Mouse (Mus musculus): ENCODE data around the gene Srf.

The Srf gene

GRCm38 (mm10) chr17:46554977-46555672 is 850 bp downstream of the Srf start:
- DNase-seq (ENCODE audit: low spot score) = peak; percentile 70

DNA sequence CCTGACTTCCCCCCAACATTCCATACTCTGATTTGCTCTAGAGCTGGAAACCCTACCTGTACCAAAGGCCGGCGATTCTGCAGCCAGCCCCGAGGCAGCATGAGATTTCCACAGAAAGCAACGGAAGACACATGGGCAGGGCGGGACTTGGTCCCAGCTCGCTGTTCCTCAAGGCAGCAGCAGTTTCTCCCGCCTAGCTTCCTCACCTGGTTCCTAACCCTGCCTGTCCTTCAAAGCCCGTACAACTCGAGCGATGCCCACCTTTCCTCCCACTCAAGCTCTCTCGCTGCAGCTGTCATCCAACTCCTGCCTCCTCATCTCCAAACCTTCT is 1.4 kb downstream of the Srf start:
- no peak for DNase-seq (ENCODE audit: low spot score)

- DNase-seq (ENCODE audit: low spot score) = no peak
Measured at GRCm38 (mm10) chr17:46553926-46554325, 2.0 kb downstream of the Srf start.

GRCm38 (mm10) chr17:46553469-46553868 is 2.5 kb downstream of the Srf start:
- DNase-seq (ENCODE audit: low spot score) = no peak

- peak; percentile 93 for DNase-seq (ENCODE audit: low spot score)
Measured at GRCm38 (mm10) chr17:46552841-46553423, 3.0 kb downstream of the Srf start.

GRCm38 (mm10) chr17:46552151-46552550 is 3.8 kb downstream of the Srf start:
- DNase-seq (ENCODE audit: low spot score) = no peak

- DNase-seq (ENCODE audit: low spot score) = peak; percentile 38
Measured at GRCm38 (mm10) chr17:46551369-46551768, 4.6 kb downstream of the Srf start.

- DNase-seq (ENCODE audit: low spot score) = peak; percentile 40
Measured at GRCm38 (mm10) chr17:46550904-46551303, 5.1 kb downstream of the Srf start.

DNA sequence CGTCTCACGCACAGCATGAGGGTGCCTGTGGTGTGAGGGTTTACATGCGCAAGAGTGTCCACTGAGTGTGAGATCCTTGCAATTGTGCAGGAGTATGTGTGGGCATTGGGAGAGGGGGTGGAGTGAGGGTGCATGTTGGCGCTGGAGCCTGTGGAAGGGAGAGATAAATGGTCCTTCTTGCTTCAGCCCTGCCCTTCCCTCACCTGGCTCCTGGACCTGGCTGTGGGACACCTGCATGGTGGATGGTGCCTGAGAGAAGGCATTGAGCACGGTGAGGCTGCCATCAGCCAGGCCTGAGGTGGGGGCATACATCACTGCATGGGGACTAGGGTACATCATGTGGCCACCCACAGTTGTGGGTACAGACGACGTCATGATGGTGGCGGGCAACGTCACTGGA is 6.3 kb downstream of the Srf start:
- no peak for DNase-seq (ENCODE audit: low spot score)

DNA sequence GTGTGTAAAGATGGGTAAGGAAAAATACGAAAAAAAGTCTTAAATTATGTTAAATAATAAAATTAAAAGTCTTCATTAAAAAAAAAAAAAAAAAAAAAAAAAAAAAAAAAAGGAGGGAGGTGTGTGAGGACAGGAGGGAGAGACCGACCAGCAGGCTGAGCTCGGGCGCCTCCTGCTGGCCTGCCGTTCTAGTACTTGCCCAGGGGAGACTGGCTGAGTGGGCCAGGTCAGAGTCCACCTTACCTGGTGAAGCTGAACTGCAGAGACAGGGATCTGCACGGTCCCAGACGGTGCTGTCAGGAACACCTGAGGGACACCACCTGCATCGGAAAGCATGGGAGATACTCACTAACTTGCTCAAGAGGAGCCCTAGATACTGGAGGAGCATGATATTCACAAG is 6.8 kb downstream of the Srf start:
- peak; percentile 84 for DNase-seq (ENCODE audit: low spot score)

DNA sequence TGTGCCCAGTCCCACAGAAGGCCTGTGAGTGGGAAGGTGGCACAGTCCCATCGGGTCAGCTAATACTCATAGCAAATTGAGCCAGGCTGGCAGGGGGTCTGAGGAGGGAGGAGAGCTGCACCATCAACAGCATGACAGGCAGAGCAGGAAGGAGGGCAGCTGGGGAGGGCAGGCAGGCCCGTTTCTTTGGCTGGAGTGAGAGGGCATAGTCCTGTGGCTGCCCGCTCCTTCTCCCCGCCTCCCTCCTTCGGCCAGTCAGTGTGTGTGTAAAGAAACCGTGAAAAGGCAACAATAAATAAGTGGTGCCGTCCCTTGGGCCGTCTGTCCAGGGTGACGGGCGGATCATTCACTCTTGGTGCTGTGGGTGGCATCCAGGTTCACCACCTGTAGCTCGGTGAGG is 7.2 kb downstream of the Srf start:
- no peak for DNase-seq (ENCODE audit: low spot score)

DNA sequence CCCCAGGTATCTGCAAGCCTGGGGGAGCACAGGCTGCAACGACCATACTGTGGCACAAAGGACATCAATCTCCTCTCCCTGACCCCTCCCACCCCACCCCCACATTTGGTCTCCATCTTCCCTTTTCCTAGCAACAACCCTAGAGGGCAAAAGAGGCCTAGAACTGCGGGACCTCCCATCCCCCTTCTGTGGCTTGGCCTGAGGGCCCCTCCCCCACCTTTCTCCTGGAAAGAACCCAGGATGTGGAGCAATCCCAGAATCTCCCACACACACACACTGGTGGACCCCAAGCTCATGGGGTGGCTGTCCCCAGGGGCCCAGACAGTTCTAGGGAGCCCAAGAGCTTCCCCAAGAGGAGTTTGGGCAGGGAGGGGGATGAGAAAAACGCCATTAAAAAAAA is 8.1 kb downstream of the Srf start:
- peak; percentile 69 for DNase-seq (ENCODE audit: low spot score)

DNA sequence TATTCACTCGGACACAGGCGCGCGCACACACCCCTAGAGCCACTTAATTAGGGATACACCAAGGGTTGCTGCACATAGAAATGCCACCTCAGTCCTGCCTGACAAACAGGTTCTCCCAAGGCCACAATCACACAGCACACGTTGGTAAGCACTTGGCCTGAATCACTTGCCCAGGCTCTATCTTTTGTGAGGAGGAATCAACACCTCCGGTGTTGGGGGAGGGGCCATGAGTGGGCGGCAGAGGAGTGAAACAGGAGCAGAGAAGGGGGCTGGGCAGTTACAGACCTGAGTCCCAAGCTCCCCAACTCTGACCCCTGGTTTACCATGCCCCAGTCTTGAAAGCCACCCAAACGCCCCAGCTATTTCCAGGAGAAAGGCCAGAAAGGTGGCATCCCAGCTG is 9.0 kb downstream of the Srf start:
- no peak for DNase-seq (ENCODE audit: low spot score)

DNA sequence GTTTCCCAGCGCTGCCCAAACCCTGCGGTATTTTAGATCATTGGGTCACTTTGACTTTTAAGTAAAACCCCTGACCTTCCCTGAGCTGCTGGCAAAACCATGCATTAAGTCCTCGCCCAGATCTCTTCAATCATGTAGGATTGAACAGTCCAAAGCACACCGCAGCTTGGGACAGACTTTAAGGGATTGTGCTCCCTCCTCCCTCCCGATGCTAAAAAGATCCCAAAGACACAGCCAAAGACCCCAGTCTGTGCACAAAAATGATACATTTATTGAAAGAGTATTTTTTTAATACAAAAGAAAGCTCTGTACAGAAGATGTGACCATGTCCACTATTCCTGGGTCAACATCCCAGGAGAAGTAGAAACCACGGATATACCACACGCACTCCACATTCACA is 9.4 kb downstream of the Srf start:
- no peak for DNase-seq (ENCODE audit: low spot score)

DNA sequence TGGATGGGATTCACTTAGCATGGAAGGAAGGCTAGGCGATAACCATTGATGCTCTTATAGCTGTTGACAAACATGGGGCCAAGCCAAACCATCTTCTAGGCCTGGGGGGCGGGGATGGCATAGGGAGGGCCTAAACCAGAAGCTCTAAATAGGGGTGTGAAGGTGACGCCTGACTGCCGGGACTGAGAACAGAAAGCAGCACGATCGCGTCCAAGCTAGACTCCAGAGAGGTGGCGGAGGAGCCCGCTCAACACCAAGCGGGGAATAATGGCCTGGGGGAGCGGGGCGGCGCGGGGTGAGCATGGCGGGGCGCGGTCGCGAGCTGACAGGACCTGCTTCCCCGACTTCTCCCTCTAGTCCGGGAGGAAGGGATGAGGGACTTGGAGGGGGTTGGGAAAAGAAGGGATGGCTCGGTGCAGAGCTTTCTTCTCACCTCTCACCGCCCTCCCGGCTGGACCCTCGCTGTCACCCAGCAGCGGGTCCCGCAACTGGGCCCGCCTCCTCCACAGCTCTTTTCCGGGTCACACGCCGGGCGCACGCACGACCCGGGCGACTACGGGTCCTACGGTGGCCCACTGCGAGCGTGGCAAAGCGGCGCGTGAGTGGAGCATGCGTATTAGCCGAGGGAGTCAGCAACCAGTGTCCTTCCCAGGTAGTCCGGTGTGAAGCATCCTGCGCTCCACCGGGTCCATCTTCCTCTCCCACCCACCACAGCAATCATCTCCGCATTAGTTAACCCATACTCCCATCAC is 10.0 kb downstream of the Srf start, which contains the start of gene Cul9:
Gene Cul9 (minus strand): TSS at position 576 of the 752 bp plus-strand sequence.
- DNase-seq (ENCODE audit: low spot score) = peak; percentile 82

GRCm38 (mm10) chr17:46543661-46544060 is 12.3 kb downstream of the Srf start:
- DNase-seq (ENCODE audit: low spot score) = no peak

DNA sequence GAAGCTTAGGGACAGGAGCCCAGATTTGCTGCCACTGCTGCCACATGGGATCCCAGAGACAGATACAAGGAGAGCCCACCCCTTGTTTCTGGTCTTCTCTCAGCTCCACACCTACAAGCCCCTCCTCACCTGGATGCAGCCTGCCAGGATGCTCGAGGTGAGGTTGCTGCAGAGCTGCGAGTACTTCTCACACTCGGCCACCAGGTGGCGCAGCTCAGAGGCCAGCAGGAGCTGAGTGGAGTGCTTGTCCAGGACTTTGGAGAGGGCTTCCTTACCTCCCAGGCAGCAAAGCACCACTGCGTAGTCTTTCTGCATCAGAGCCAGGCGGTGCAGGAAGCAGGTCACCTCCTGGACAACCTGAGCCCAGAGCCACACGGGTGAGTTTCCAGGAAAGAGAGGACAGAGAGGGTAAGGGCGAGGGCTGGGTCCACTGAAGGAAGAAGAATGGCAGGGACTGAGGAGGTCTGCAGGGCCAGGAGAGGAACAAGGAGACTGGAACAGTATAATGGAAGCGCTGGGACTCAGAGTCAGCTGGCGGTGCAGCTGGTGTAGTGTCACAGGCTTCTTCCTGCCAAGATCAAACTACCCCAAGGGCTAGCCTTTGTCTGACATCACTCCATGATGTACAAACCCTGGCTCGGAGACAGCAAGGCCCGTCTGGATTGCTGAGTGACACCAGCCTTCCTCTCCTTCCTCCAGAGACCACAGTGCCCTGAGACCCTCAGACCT is 30.2 kb downstream of the Srf start:
- peak; percentile 91 for DNase-seq (ENCODE audit: low spot score)

DNA sequence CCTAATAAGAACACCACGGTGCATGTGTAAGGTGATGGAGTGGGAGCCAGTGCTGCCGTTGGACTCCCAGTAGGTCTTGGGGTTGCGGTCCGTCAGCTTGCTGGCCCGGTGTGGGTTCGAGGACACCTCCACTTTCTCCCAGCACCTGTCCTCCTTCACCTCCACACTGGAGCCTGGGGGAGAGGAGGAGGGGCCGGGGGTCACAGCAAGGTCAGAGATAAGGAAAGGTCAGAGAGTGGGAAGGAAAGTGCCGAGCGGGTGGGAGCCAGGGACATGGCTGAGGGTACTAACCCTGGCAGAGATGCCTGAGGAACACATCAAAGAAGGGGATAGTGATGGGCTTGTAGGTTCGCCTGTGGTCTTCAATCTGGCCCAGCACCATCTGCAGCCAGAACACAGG is 30.9 kb downstream of the Srf start:
- no peak for DNase-seq (ENCODE audit: low spot score)

DNA sequence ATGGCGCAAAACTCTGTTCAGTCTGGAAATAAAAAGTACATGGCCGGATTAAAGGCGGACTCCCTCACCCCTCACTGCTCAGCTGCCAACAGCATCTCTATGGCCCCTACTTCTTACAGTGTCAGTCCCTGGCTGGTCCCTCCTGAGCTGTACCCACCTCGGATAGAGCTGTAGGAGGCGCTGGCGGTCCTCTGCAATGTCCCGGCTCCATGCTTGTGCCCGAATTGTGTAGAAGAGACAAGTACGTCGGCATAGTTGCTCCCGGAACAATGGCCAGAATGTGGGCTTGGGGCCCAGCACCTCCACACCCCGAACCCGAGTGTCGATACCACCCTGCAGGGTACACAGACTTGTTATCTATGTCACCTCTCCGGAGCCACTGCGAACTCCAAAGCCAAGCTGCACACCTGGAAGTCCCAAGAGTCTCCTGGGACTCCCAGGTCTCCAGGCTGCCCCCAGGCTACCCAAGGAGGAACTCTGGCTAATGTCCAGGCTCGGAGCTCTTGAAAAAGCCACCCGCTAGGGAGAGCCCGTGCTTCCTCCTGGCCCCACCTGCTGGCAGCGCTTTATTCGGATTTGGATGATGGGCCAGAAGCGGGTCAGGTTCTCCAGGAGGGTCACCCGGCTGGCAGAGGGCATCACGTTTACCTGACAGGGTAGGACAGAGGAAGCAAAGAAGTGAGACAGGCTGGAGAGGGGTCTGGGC is 33.9 kb downstream of the Srf start:
- no peak for DNase-seq (ENCODE audit: low spot score)

- no peak for DNase-seq (ENCODE audit: low spot score)
Measured at GRCm38 (mm10) chr17:46521174-46521573, 34.8 kb downstream of the Srf start.

- no peak for DNase-seq (ENCODE audit: low spot score)
Measured at GRCm38 (mm10) chr17:46520385-46520979, 35.5 kb downstream of the Srf start.

DNA sequence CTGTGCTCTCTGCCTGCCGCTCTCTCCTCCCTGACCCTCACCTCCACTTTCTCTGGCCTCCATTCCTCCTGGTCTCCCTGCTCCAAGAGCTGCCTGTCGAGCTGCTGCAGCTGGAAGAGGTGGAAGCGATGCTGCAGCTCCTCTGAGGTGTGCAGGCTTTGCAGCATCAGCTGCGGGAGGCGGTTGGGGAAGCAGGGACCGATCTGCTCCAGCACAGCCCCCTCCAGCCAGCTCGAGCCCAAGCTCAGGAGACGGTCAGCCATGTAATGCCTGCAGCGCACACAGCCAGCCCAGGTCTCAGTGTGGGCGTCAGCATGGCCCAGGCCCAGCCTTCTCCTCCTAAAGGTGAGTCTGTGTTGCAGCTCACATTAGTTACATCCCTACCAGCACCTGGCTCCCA is 36.0 kb downstream of the Srf start:
- no peak for DNase-seq (ENCODE audit: low spot score)

All from testis, postnatal 10 days (tissue).